ENCODE assay signal across 9 mouse cellular contexts in the genomic region with DNA sequence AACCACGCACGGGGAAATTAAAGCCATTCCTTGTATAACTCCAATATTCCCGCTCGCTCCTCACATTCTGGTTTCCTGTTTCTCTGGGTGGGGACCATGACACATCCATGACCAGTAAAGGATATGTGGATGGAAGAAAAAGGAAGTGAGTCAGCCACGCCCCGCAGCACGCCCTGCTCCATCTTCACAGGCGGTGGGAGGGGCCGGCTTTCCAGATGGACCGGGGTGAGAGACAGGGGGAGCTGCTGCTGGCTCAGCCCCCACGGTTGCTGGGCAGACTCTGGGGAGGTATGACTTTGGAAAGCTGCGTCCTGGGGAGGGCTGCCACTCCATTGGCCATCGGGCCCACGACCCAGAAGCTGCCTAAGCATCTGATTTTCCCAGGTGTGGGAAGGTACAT. TPM values are rescaled to one million over a fixed set of nuclear protein-coding genes. Genes with fewer than 3 reads are reported as not detected.
A peak's percentile ranks its signal among the peaks of the same experiment; 100 is the strongest.
DNase-seq lines count a peak whose midpoint lies in the region; ATAC-seq and TF ChIP-seq lines count a peak whose summit lies in the region.
"Had no signal": no experiment of that assay in that cellular context is flagged by ENCODE, and none has a peak within 500 bp of the region (broad histone marks: within the 10 kb centered on the region; RNA-seq: fewer than 3 reads in every experiment).

No protein-coding gene starts in this region.

- ATAC-seq in kidney, postnatal 0 days (replicated peaks; ENCODE audit: low FRiP score, low read depth), result peak; percentile 47; the same call in 1 of the 2 replicates

- no peak overlapping the region for H3K4me3 ChIP-seq in lung, adult 2 months (replicated peaks; ENCODE audit: extremely low read depth, low read depth, low read length)
- no peak overlapping the region for H3K4me3 ChIP-seq in kidney, postnatal 0 days (replicated peaks; ENCODE audit: low read depth, low read length)
- no peak overlapping the region for H3K4me3 ChIP-seq in cerebellum, adult 2 months (replicated peaks; ENCODE audit: insufficient read depth, low read depth, low read length)

- no peaks in the 10 kb centered on the region for H3K9me3 ChIP-seq in kidney, postnatal 0 days (replicated peaks; ENCODE audit: low read length)

- intact Hi-C loops in gastrocnemius, postnatal 36 days (cut with DNase I), result loop anchor here (5.0 kb wide), 1 partner anchor 213 kb away; no protein-coding TSS in a partner anchor

- no peaks in the 10 kb centered on the region for H3K27me3 ChIP-seq in kidney, postnatal 0 days (ENCODE audit: insufficient read depth, low read length)
- no peaks in the 10 kb centered on the region for H3K27me3 ChIP-seq in cerebellum, adult 2 months (ENCODE audit: control insufficient read depth, insufficient read depth, low read length)

- no peaks in the 10 kb centered on the region for H3K36me3 ChIP-seq in kidney, postnatal 0 days (ENCODE audit: insufficient read depth, low read length)

- WGBS in lung, adult 2 months, result 20% methylated on average over 14 of the region's 14 CpGs
- WGBS in kidney, postnatal 0 days, result 18% methylated on average over 14 of the region's 14 CpGs
- 28% methylated on average over 14 of the region's 14 CpGs for WGBS in cerebellum, adult 2 months

- no peak overlapping the region for H3K27ac ChIP-seq in kidney, postnatal 0 days
- no peak overlapping the region for H3K27ac ChIP-seq in cerebellum, adult 2 months (ENCODE audit: insufficient read depth, low read length)
- H3K27ac ChIP-seq: liver, embryonic 14.5 days had no signal

- TF ChIP-seq CTCF in lung, adult 2 months (IDR thresholded peaks at IDR 0.05; ENCODE audit: insufficient read depth, low read length), result no peak
- 0 out of 2 replicates have a peak, but pooled peaks have one; percentile 23 for TF ChIP-seq CTCF in kidney, postnatal 0 days (IDR thresholded peaks at IDR 0.05; ENCODE audit: low read depth)
- TF ChIP-seq CTCF in cerebellum, adult 2 months (IDR thresholded peaks at IDR 0.05; ENCODE audit: borderline replicate concordance, insufficient read depth, low read depth, low read length), result no peak

- no peak for TF ChIP-seq POLR2A in lung, adult 2 months (IDR thresholded peaks at IDR 0.05; ENCODE audit: borderline replicate concordance, extremely low read depth, low read depth, low read length)
- no peak for TF ChIP-seq POLR2A in cerebellum, adult 2 months (IDR thresholded peaks at IDR 0.05; ENCODE audit: borderline replicate concordance, insufficient read depth, low read length)

- no peak overlapping the region for H3K9ac ChIP-seq in kidney, postnatal 0 days (ENCODE audit: low read depth, low read length)
- H3K9ac ChIP-seq: liver, embryonic 14.5 days had no signal

- H3K4me1 ChIP-seq in lung, adult 2 months (ENCODE audit: control insufficient read depth, insufficient read depth, low read length), result no peaks in the 10 kb centered on the region
- H3K4me1 ChIP-seq in kidney, postnatal 0 days (replicated peaks; ENCODE audit: insufficient read depth, low read length), result 0 out of 2 replicates have a peak, but pooled peaks cover 3% of the 10 kb centered on the region
- peaks cover 4% of the 10 kb centered on the region; the same call in 1 of the 2 replicates for H3K4me1 ChIP-seq in cerebellum, adult 2 months (ENCODE audit: control insufficient read depth, insufficient read depth, low read length)

- H3K4me2 ChIP-seq in kidney, postnatal 0 days (ENCODE audit: low read length), result peak overlapping the region; percentile 21; the same call in 1 of the 2 replicates

- DNase-seq in lung, adult 18-20 months, result peak; percentile 37 to 55
- no peak for DNase-seq in lung, adult 2 months
- DNase-seq in adrenal gland, postnatal 25 days, result peak; percentile 20
- DNase-seq in gastrocnemius, postnatal 36 days, result peak; percentile 46 to 49
- peak; percentile 78 for DNase-seq in kidney, postnatal 0 days (ENCODE audit: low spot score)
- DNase-seq in lung, postnatal 10 days, result peak; percentile 92
- peak; percentile 62 to 69 for DNase-seq in urinary bladder, postnatal 4 days (ENCODE audit: low spot score in 2 of 2)
- DNase-seq in cerebellum, adult 2 months, result no peak

RNA-seq across cellular contexts. Expression of gene Prox2, which starts 16.5 kb away (rescaled TPM):
- 2.6 and 2.8 TPM in 2 replicates for polyA plus RNA-seq in lung, adult 2 months (2012; rRNA removed)
- 3.1 and 6.2 TPM in 2 replicates for total RNA-seq in adrenal gland, postnatal 25 days (2021)
- 1 to 10 TPM; 1.1 to 2.2 TPM for total RNA-seq in gastrocnemius, postnatal 36 days (2021)
- 3.0 and 3.3 TPM in 2 replicates for polyA plus RNA-seq in kidney, postnatal 0 days (2015; fragmentation: Nextera tagmentation; extraction: Ambion mirVana)
- polyA plus RNA-seq in cerebellum, adult 2 months (2012; rRNA removed), result 1.6 and 1.9 TPM in 2 replicates

RNA-seq across cellular contexts. Expression of gene Dlst, which starts 16.6 kb away (rescaled TPM):
- polyA plus RNA-seq in lung, adult 2 months (2012; rRNA removed), result 62.8 and 88.7 TPM in 2 replicates
- 288 and 302 TPM in 2 replicates for total RNA-seq in adrenal gland, postnatal 25 days (2021)
- total RNA-seq in gastrocnemius, postnatal 36 days (2021), result 100 to 1,000 TPM; 286 to 336 TPM
- polyA plus RNA-seq in kidney, postnatal 0 days (2015; fragmentation: Nextera tagmentation; extraction: Ambion mirVana), result 123 and 131 TPM in 2 replicates
- 180 and 185 TPM in 2 replicates for polyA plus RNA-seq in cerebellum, adult 2 months (2012; rRNA removed)

RNA-seq across cellular contexts. Expression of gene Rps6kl1, which starts 57.1 kb away (rescaled TPM):
- polyA plus RNA-seq in lung, adult 2 months (2012; rRNA removed), result 1.1 and 1.4 TPM in 2 replicates
- total RNA-seq in adrenal gland, postnatal 25 days (2021), result 1.0 and 1.1 TPM in 2 replicates
- 1 to 10 TPM in 1 of 2 experiments, under 1 TPM in 1; 0.64 to 1.1 TPM for total RNA-seq in gastrocnemius, postnatal 36 days (2021)
- 0.87 and 1.1 TPM in 2 replicates for polyA plus RNA-seq in kidney, postnatal 0 days (2015; fragmentation: Nextera tagmentation; extraction: Ambion mirVana)
- polyA plus RNA-seq in cerebellum, adult 2 months (2012; rRNA removed), result 35.2 and 36.5 TPM in 2 replicates

Comparison
In these comparisons a context has a peak if more than half of its experiments do, and no peak if none do; other contexts are left out.
1. DNase-seq: peak in lung, adult 18-20 months (2 of 2), adrenal gland, postnatal 25 days (single experiment), gastrocnemius, postnatal 36 days (2 of 2), kidney, postnatal 0 days (single experiment), lung, postnatal 10 days (single experiment) and urinary bladder, postnatal 4 days (2 of 2); none in lung, adult 2 months (single experiment) and cerebellum, adult 2 months (0 of 2).
2. RNA of gene Rps6kl1, which starts 57.1 kb away (polyA plus RNA-seq): 35.2 to 36.5 TPM in cerebellum, adult 2 months; 1.1 to 1.4 TPM in lung, adult 2 months and 0.87 to 1.1 TPM in kidney, postnatal 0 days; every median in the first group is over 10 times any median in the second.